Mouse (Mus musculus): ENCODE data around the gene Bcl2a1b.
"Not testable (repeated sequence)": the region's sequence is repeated elsewhere in the genome, so short reads cannot be mapped to it uniquely, and the experiment has no call there.

- TF ChIP-seq CTCF, EP300 (IDR thresholded peaks at IDR 0.05; ENCODE audit: low read depth): not testable (repeated sequence)
Observed at GRCm38 (mm10) chr9:89211065-89211858, 12.3 kb downstream of the Bcl2a1b start.

Measured in liver, embryonic 14.5 days (tissue).